Mouse (Mus musculus): ENCODE results near the gene Atp6v0d1.

DNA sequence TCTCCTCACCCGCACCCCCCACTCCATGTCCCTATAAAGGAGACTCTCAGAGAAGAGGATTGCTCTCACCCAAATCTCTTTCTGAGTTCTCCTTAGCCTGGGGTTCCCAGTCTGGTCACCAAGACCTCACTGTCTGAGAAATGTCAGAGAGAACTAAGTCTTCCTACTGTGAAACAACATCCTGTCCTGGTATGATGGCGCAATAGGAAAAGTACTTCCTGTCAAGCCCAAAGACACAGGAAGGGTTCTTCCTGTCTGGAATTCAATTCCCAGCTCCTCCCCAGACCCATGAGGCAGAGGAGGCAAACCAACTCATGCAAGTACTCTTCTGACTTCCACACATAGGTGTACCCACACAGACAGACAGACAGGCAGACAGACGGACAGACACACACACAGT is 61.2 kb downstream of the Atp6v0d1 start:
- TF ChIP-seq CTCF (IDR thresholded peaks at IDR 0.05; ENCODE audit: low read depth, low read length) (no peak), GATA1 (IDR thresholded peaks at IDR 0.05; ENCODE audit: borderline replicate concordance, low read length) (no peak), POLR2AphosphoS5 (IDR thresholded peaks at IDR 0.05; ENCODE audit: insufficient replicate concordance, low read depth, low read length) (no peak), TAL1 (conservative IDR thresholded peaks at IDR 0.05; ENCODE audit: low read depth, low read length) (no peak)

Measured in G1E (cell line).